Mouse (Mus musculus) E14TG2a.4 (cell line): ENCODE measurements around the gene Susd6.

ENCODE experiments used
- CTCF ChIP-seq: conservative IDR thresholded peaks from 2 replicates; pipeline ENCODE4 v1.5.1; 2014; ENCODE audit warnings: low read length
- POU5F1 ChIP-seq: IDR thresholded peaks from 2 replicates; pipeline ENCODE4 v1.6.1; 2014; ENCODE audit warnings: low read length, borderline replicate concordance

- TF ChIP-seq POU5F1 (no peak), CTCF (no peak)
These were observed 67.5 kb downstream of the Susd6 start for GRCm38 (mm10) chr12:80857636-80858293.
